Mouse (Mus musculus) stomach, embryonic 16.5 days (tissue): ENCODE data around the gene Kcnh6. TPM values are rescaled to one million over a fixed set of nuclear protein-coding genes. Genes with fewer than 3 reads are reported as not detected.
"Not testable (repeated sequence)": the region's sequence is repeated elsewhere in the genome, so short reads cannot be mapped to it uniquely, and the experiment has no call there.

Experiments
- ATAC-seq: fragments of 200-750 bp; cut with Nextera tagmentation; 2 replicates; pipeline ENCODE4 v1.8.0; 2017; ENCODE audit warnings: moderate number of reproducible peaks, moderate TSS enrichment; ENCODE audit not compliant: insufficient read depth, low FRiP score
- H3K27ac ChIP-seq: fragments of 300-500 bp; sonication (generic); 2 replicates; pipeline ENCODE4 v1.5.1; 2014; ENCODE audit warnings: low read length
- H3K27me3 ChIP-seq: fragments of 300-500 bp; sonication (generic); 2 replicates; pipeline ENCODE4 v1.6.1; 2014; ENCODE audit warnings: low read length, control low read depth, mixed read lengths; ENCODE audit not compliant: control insufficient read depth, insufficient read depth
- H3K36me3 ChIP-seq: fragments of 300-500 bp; sonication (generic); 2 replicates; pipeline ENCODE4 v1.6.1; 2014; ENCODE audit warnings: low read length; ENCODE audit not compliant: control insufficient read depth, insufficient read depth
- H3K4me1 ChIP-seq: fragments of 300-500 bp; sonication (generic); 2 replicates; pipeline ENCODE4 v1.6.1; 2014; ENCODE audit warnings: low read length, control low read depth, mixed read lengths; ENCODE audit not compliant: control insufficient read depth, insufficient read depth
- H3K4me2 ChIP-seq: fragments of 300-500 bp; sonication (generic); 2 replicates; pipeline ENCODE4 v1.6.1; 2014; ENCODE audit warnings: low read depth, low read length, mixed read lengths
- H3K4me3 ChIP-seq: fragments of 300-500 bp; sonication (generic); replicated peaks from 2 replicates; pipeline ENCODE4 v1.5.1; 2014; ENCODE audit warnings: mild to moderate bottlenecking, low read length
- H3K9ac ChIP-seq: fragments of 300-500 bp; sonication (generic); 2 replicates; pipeline ENCODE4 v1.6.1; 2014; ENCODE audit warnings: low read length
- H3K9me3 ChIP-seq: fragments of 300-500 bp; sonication (generic); replicated peaks from 2 replicates; pipeline ENCODE4 v1.6.1; 2016; ENCODE audit warnings: low read length, control low read depth; ENCODE audit not compliant: control insufficient read depth
- WGBS: fragments of 180-500 bp; shearing (Covaris S2); extraction: QIAGEN DNeasy Blood & Tissue Kit; methylation state at CpG from one replicate; pipeline ENCODE4 v1.1.7; 2014; 5-methylcytosine and 5-hydroxymethylcytosine counted together
- polyA plus RNA-seq: library from polyadenylated mRNA; unstranded; fragments of >200 nt; fragmentation: Nextera tagmentation; extraction: Ambion mirVana; gene quantifications from 2 replicates; pipeline ENCODE4 v1.2.1, GENCODE M21; 2015

Kcnh6 gene
- polyA plus RNA-seq, 1 experiment from 2014 or later: 0.46 TPM

GRCm38 (mm10) chr11:106026465-106027151 lies 18.7 kb downstream of the Kcnh6 start:
- Histone ChIP-seq H3K9me3 (no peaks in the 10 kb centered on the region), H3K4me1 (no peaks in the 10 kb centered on the region), H3K27ac (no peak overlapping the region), H3K9ac (no peak overlapping the region), H3K4me2 (no peak overlapping the region), H3K27me3 (peaks cover 5% of the 10 kb centered on the region; the same call in 1 of the 2 replicates), H3K36me3 (no peaks in the 10 kb centered on the region), H3K4me3 (no peak overlapping the region)
- 38% methylated on average over 10 of the region's 11 CpGs for WGBS
- ATAC-seq: no peak

- H3K27ac ChIP-seq: no peak overlapping the region
- H3K9me3 ChIP-seq: no peaks in the 10 kb centered on the region
- no peak overlapping the region for H3K4me2 ChIP-seq
- H3K9ac ChIP-seq: no peak overlapping the region
- H3K36me3 ChIP-seq: no peaks in the 10 kb centered on the region
- 88% methylated on average over 5 of the region's 5 CpGs for WGBS
- H3K27me3 ChIP-seq: no peaks in the 10 kb centered on the region
- no peak for ATAC-seq
- H3K4me3 ChIP-seq: no peak overlapping the region
- H3K4me1 ChIP-seq: no peaks in the 10 kb centered on the region
These were observed 19.7 kb downstream of the Kcnh6 start for GRCm38 (mm10) chr11:106027607-106028006.

- H3K4me2 ChIP-seq, H3K9me3 ChIP-seq, H3K36me3 ChIP-seq, ATAC-seq, H3K27me3 ChIP-seq, H3K4me1 ChIP-seq: not testable (repeated sequence)
- Histone ChIP-seq H3K9ac (0 out of 2 replicates have a peak overlapping the region, but pooled peaks have one; percentile 39), H3K4me3 (peak overlapping the region; percentile 40), H3K27ac (0 out of 2 replicates have a peak overlapping the region, but pooled peaks have one; percentile 27)
- WGBS: 18% methylated on average over 3 of the region's 25 CpGs
These were observed 24.1 kb downstream of the Kcnh6 start for GRCm38 (mm10) chr11:106032074-106032473.

DNA sequence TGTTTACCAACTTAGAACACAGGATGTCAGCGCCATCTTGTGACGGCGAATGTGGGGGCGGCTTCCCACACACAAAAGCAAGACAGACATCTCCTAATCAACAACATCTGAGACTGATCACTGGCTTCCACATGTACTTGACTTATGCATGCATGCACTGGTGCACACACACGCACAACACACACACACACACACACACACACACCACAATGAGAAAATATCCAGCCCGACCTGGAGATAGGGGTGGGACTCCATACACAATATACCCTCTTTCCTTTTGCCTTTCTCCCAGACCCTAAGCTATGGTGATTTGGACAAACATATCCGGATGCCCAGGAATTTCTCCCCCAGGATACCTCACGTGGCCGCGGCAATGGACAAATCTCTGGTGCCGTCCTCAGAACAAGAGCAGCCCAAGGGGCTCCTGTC lies 25.6 kb downstream of the Kcnh6 start:
- H3K4me3 ChIP-seq: 0 out of 2 replicates have a peak overlapping the region, but pooled peaks have one; percentile 9
- peaks cover 7% of the 10 kb centered on the region for H3K4me1 ChIP-seq
- peak overlapping the region; percentile 66 for H3K27ac ChIP-seq
- no peak for ATAC-seq
- no peaks in the 10 kb centered on the region for H3K36me3 ChIP-seq
- WGBS: 33% methylated on average over 11 of the region's 11 CpGs
- H3K9me3 ChIP-seq: no peaks in the 10 kb centered on the region
- no peaks in the 10 kb centered on the region for H3K27me3 ChIP-seq
- H3K9ac ChIP-seq: 0 out of 2 replicates have a peak overlapping the region, but pooled peaks have one; percentile 9
- peak overlapping the region; percentile 33; the same call in 1 of the 2 replicates for H3K4me2 ChIP-seq

DNA sequence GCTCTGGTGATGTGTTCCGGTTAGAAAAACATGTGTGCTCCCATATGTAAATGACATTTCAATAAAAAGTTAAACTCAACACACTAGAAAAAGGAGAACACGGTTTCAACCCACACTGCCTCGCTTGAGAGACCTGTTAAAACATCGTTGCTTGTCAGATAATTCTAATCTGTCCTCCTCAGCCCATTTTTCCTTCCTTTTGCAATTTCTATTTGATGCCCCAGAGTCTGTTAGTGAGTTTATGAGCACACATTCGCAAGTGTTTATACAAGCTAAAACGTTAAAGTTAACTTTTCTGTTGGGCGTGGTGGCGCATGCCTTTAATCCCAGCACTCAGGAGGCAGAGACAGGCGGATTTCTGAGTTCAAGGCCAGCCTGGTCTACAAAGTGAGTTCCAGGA lies 27.1 kb downstream of the Kcnh6 start:
- Histone ChIP-seq H3K9ac (no peak overlapping the region), H3K4me1 (peaks cover 7% of the 10 kb centered on the region), H3K4me3 (no peak overlapping the region), H3K27ac (no peak overlapping the region), H3K36me3 (no peaks in the 10 kb centered on the region), H3K27me3 (no peaks in the 10 kb centered on the region), H3K4me2 (no peak overlapping the region), H3K9me3 (no peaks in the 10 kb centered on the region)
- WGBS: 83% methylated on average over 9 of the region's 9 CpGs
- ATAC-seq: no peak

DNA sequence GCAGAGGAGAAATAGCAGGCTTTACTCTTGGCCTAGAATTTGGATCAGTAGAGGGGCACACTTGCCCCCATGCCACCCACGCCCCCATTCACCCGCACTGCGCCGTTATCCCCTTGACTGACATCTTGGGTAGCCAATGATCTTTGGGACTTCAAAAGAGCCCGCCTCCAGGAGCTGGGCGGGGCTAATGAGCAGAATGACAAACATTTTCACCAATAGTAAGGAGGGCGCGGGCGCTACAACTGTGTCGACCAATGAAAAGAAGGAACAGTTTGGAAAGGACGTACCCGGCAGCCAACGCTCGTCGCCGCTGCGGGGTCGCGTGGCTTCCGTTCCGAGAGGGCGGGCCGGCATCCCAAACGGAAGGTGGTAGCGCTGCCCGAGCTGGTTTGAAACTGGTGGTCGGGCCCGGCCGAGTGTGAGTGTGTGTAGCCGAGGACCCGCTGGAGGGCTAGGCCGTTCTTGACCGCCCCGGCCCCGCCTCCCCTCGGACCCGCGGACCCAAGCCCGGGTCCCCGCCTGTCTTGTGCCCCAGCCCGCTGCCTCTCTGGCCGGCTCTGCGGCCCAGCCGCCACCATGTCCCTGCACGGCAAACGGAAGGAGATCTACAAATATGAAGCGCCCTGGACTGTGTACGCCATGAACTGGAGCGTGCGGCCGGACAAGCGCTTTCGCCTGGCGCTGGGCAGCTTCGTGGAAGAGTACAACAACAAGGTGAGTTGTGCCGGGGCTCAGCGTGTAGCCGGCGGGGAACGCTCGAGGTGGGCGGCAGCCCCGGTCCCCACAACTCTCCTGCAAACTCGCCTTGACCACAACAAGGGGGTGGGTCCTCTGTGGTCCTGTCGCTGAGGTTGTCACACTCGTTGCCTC lies 28.9 kb downstream of the Kcnh6 start, which contains the start of gene Dcaf7:
TSS of gene Dcaf7 (plus strand) at position 325 of the 870 bp plus-strand sequence.
- Histone ChIP-seq H3K4me3 (peak within 1 kb of the TSS; percentile 96), H3K9ac (peak within 1 kb of the TSS; percentile 91), H3K4me1 (peaks cover 7% of the 10 kb centered on the region), H3K4me2 (peak within 1 kb of the TSS; percentile 89), H3K9me3 (no peaks in the 10 kb centered on the region), H3K27me3 (no peaks in the 10 kb centered on the region), H3K36me3 (no peaks in the 10 kb centered on the region), H3K27ac (peak within 1 kb of the TSS; percentile 91)
- WGBS: under 1% methylated on average over 66 of the region's 66 CpGs
- peak; percentile 99 for ATAC-seq

DNA sequence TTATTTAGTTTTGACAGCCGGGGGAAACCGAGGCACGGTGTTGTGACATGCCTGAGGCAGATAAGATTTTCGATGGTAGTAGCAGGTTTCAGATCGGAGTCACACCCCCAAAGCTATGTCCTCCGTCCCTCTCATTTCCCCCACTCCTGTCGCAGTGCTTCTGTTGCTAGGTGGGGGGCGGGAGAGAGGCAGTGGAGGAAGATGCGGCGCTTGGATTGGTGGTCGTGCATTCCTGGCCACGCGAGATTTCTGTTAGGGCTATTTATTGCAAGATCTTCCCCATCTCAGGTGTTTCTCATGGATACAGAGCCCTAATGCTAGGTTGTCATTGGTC lies 29.5 kb downstream of the Kcnh6 start:
- Histone ChIP-seq H3K4me1 (peaks cover 7% of the 10 kb centered on the region), H3K9ac (peak overlapping the region; percentile 91), H3K36me3 (no peaks in the 10 kb centered on the region), H3K9me3 (no peaks in the 10 kb centered on the region), H3K27ac (peak overlapping the region; percentile 91), H3K4me3 (peak overlapping the region; percentile 96), H3K27me3 (no peaks in the 10 kb centered on the region), H3K4me2 (peak overlapping the region; percentile 89)
- WGBS: 0% methylated on average over 13 of the region's 13 CpGs
- no peak for ATAC-seq

DNA sequence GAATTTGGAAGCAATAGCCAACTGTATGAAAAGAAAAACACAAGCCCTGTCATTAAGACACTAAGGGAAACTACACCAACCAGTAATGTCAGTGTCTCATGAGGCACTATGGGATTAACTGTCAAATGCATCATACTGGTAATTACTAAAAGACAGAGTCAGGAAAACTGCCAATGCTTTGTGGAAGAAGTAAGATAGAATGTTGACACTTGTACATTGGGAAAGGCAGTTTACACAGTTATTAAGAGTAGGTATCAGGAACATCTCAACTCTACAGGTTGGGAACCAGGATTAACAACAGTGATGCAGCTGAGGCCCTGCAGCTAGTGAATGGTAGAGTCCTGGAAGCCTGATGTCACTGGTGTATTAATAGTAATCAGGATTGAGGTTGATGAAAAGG lies 36.4 kb downstream of the Kcnh6 start:
- no peaks in the 10 kb centered on the region for H3K4me1 ChIP-seq
- H3K9ac ChIP-seq: no peak overlapping the region
- H3K27me3 ChIP-seq: no peaks in the 10 kb centered on the region
- H3K36me3 ChIP-seq: peaks cover 16% of the 10 kb centered on the region
- no peak overlapping the region for H3K4me2 ChIP-seq
- H3K27ac ChIP-seq: no peak overlapping the region
- no peak for ATAC-seq
- no peaks in the 10 kb centered on the region for H3K9me3 ChIP-seq
- H3K4me3 ChIP-seq: no peak overlapping the region

DNA sequence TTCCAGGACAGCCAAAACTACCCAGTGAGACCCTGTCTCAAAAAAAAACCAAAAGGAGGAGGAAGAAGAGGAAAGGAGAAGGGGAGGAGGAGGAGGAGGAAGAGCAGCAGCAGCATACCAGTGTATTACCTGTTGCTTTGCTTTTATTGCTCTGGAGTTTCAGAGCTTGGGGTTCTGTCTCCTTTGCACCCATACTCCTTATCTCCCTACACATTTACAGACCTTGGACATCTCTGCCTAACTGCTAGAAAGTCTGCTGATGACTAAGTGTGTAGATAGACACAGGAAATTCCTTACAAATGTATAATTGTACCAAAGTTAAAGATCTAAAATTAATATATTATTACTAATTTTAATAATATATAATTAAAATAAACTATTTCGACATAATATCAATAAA lies 37.3 kb downstream of the Kcnh6 start:
- peaks cover 16% of the 10 kb centered on the region for H3K36me3 ChIP-seq
- 94% methylated on average over 1 of the region's 1 CpGs for WGBS
- H3K4me3 ChIP-seq: no peak overlapping the region
- no peaks in the 10 kb centered on the region for H3K27me3 ChIP-seq
- H3K4me1 ChIP-seq: no peaks in the 10 kb centered on the region
- no peak overlapping the region for H3K27ac ChIP-seq
- H3K9me3 ChIP-seq: no peaks in the 10 kb centered on the region
- H3K9ac ChIP-seq: no peak overlapping the region
- no peak overlapping the region for H3K4me2 ChIP-seq
- ATAC-seq: no peak
